Mouse (Mus musculus) neutrophil, adult 83 days (primary cell): ENCODE data around the gene Agxt. TPM values are rescaled to one million over a fixed set of nuclear protein-coding genes. Genes with fewer than 3 reads are reported as not detected.

ENCODE experiments used
- total RNA-seq, 2 experiments: library from RNA; stranded (reverse); gene quantifications; one replicate each; pipeline ENCODE4 v1.2.4; 2023

Agxt gene
- not detected for total RNA-seq

DNA sequence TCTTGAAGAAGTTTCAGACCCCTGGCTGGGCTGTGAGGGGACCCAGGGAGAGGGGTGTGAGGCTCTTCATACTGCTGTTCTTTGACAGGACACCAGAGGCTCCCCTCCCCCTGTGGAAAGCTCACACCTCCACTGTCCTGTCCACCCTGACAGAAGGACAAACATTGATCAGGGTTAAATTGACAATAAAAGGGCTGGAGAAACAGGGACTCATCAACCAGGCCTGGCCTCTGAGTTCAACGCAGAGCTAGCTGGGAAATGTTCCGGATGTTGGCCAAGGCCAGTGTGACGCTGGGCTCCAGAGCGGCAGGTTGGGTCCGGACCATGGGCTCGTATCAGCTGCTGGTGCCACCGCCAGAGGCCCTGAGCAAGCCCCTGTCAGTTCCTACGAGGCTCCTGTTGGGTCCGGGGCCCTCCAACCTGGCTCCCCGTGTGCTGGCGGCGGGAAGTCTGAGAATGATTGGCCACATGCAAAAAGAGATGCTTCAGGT, at the start of gene Agxt:
Gene Agxt, plus strand, starts transcription at position 205 of the 491 bp plus-strand sequence.

DNA sequence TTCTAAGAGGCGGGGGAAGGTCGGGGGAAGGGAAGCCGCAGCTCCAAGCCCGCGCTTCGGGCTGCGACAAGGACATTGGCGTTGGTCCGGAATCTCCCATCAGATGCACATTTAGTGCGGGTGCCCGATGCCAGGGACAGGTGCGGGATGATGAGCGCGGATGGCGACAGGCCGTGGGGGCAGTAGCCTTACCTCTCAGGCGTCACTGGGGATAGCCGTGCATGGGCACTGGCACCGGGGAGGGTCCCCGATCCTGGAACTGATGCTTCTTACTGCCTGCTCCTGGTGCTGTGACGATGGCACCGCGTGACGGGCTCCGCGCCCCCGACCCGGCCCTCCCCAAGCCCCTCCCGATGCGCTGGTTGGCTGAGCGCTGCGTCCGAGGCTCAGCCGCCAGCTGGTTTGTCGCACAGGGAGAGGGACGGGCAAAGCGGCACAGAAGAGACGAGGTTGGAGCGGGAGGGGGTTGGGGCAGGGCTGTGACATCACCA, 33.4 kb upstream of the Agxt start, which contains the start of gene Kif1a:
Gene Kif1a, minus strand, starts transcription at position 381 of the 491 bp plus-strand sequence.

GRCm38 (mm10) chr1:93160501-93161133, 25.6 kb downstream of the Agxt start, which contains the start of gene 2310007B03Rik:
TSS of gene 2310007B03Rik (minus strand) at chr1:93160948.

GRCm38 (mm10) chr1:93168295-93168775, 33.3 kb downstream of the Agxt start, which contains the start of gene Crocc2:
TSS of gene Crocc2 (plus strand) at chr1:93168725.

Other genes with a start within 250 kb of the Agxt start
- under 1 TPM in 1 of 2 experiments, not detected in 1; 0.26 TPM for gene Ankmy1, start 232.3 kb upstream of the Agxt start, total RNA-seq
- 1 to 10 TPM; 1.7 to 2.5 TPM for gene Dusp28, start 228.3 kb upstream of the Agxt start, total RNA-seq
- 10 to 100 TPM; 71.9 TPM for gene Rnpepl1, start 224.5 kb upstream of the Agxt start, total RNA-seq
- 10 to 100 TPM; 15.5 to 18.4 TPM for gene Capn10, start 200.9 kb upstream of the Agxt start, total RNA-seq
- 10 to 100 TPM; 21.5 to 29.4 TPM for gene Gpr35, start 184.4 kb upstream of the Agxt start, total RNA-seq
- gene Aqp12, start 128.9 kb upstream of the Agxt start, total RNA-seq = not detected
- under 1 TPM; 0.15 to 0.20 TPM for gene Kif1a, start 33.3 kb upstream of the Agxt start, total RNA-seq
- not detected for gene 2310007B03Rik, start 25.7 kb downstream of the Agxt start, total RNA-seq
- not detected for gene Crocc2, start 33.5 kb downstream of the Agxt start, total RNA-seq
- 1 to 10 TPM; 3.6 to 5.4 TPM for gene Sned1, start 100.6 kb downstream of the Agxt start, total RNA-seq
- 10 to 100 TPM; 10.2 to 10.9 TPM for gene Mterf4, start 170.7 kb downstream of the Agxt start, total RNA-seq
- gene Ppp1r7, start 207.6 kb downstream of the Agxt start, total RNA-seq = 10 to 100 TPM; 13.4 to 20.1 TPM
- 10 to 100 TPM; 10.7 to 15.0 TPM for gene Pask, start 208.2 kb downstream of the Agxt start, total RNA-seq
- gene Ano7, start 238.7 kb downstream of the Agxt start, total RNA-seq = not detected